Mouse (Mus musculus): ENCODE measurements around the gene Rnf144a.
"Not testable (repeated sequence)": the region's sequence is repeated elsewhere in the genome, so short reads cannot be mapped to it uniquely, and the experiment has no call there.

Rnf144a gene

DNA sequence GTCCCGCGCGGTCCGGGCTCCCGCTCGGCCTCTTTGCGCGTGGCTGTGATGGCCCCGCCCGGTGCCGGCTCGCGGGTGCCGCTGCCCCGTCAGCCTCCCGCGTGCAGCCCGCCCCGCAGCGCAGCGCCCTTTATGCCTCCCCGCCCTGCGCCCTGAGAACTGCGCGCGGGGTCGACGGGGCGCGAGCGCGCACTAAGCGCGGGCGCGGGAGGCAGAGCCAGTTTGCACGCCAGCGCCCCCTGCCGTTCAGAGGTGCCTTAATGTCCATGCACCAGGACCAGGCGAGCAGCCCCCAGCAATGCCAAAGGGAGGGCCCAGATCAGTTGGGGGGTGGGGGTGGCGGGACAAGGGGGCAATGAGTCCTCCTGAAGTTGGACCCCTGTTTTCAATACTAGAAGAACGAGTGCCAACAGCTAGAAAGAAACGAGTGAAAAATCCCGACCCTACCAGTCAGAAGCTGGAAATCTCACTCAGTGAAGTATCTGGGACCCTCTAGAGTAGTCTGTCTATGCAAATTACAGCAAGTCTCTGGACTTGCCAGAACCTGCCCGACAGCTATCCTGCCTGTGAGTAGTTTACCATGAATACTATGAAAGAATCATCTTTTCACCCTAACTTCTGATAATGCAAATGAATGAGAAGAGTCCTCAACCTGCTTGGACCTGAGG, at the start of gene Rnf144a:
Rnf144a (minus strand) TSS at position 151 of the 668 bp plus-strand sequence.
- peak; percentile 54 for DNase-seq (ENCODE audit: low read depth, low spot score)

DNA sequence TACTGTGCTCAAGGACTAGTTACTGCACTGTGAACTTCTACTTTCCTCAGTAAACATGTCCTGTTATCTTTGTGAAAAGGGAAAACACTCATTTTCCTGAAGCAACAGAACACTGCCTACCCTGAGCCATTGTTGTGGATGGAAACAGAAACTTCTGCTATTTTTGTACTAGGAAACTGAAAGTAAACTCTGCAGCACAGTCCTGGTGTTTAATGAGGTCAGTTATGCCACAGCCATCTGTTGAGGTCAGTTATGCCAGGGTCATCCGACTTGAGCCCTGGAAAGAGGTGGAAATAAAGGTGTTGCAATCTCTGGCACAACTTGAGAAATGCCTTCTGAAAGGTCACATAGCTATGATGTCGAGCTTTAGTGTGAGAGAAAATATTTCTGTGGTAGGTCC, 45.0 kb upstream of the Rnf144a start:
- DNase-seq (ENCODE audit: low read depth, low spot score), result peak; percentile 48

DNA sequence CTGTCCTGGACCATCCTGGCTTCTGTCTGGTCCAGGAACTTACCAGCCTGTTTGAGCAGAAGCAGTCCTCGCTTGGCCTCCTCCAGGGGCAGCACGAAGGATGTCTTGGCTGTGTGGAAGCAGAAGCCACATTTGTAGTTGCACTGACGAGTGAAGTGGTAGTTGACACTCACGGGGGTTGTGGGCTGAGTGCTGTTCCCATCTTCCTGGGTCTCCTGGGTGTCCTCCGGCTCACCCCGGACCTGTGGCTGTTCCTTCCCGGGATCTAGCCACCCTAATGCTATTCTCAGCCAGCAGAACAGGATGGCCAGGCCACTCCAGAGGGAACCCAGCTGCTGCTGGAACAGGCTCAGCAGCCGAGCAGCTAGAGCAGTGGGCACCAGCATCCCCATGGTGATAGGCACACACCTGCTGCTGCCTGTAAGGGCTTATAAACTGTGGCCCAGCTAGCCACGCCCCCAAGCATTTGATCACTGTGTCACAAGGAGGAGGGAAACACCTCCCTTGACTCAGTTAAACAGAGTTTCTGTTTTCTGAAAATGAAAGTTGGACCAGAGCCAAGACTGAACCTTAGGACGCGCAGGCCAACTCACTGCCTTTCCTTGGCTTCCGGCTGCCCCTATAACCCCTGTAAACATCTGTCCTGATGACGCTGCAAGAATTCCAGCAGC, 41.1 kb upstream of the Rnf144a start, which contains the start of gene Rsad2:
Rsad2 (minus strand) TSS at position 425 of the 671 bp plus-strand sequence.
- DNase-seq (ENCODE audit: low read depth, low spot score), result peak; percentile 73

DNA sequence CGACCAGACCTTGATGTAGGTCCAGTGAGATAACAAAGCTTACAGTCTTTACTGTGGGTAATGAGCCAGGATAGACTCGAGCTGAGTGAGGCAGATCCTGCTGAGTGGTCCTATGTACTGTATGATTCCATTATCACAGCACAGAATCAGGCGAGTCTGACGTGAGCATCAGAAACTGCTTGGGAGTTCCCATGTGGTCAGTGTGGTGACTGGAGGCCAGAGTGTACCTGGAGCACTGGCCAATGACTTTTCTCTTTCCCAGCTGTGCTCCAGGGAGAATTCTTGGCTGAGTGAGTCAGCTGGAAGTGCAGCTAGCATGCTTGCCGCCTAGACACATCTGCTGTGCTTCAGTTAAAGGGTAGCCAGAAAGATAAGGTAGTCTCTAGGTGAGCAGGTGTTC, 39.6 kb upstream of the Rnf144a start:
- no peak for DNase-seq (ENCODE audit: low read depth, low spot score)

DNA sequence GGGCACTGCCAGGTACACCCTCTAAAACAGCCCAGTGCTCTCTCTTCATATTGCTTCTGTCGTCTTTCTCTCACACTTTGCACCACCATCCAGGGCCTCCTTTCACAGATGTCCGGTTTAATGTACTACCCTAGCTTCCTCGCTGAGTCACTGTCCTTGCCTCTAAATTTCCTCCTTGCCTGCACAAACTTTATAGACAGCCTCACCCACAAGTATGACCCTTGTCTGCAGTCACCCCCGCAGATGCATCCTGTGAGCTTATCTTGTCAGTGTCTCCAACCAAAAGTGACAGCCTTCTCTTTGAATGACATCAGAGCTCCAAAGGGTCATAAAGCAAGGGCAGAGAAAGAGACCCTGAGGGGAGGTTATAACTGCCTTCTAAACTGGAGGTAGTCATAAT, 37.9 kb upstream of the Rnf144a start:
- no peak for DNase-seq (ENCODE audit: low read depth, low spot score)

DNA sequence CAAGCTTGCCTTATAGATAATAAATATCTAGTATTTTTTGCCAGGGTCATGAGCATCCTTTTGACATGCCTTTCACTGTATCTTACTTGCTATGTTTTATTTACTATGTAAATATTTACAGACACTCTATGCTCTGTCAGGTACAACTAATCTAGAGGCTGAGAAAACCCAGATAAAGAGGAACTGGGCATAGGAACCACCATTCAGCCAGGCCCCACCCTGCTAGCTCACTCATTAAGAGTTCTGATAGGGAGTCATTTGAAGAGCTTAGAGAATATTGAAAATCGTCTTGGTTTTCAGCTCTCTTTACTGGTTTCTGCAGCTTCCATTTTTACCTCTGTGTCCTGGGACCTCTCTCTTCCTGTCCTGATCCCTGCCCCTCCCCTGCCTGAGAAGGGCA, 36.1 kb upstream of the Rnf144a start:
- no peak for DNase-seq (ENCODE audit: low read depth, low spot score)

DNA sequence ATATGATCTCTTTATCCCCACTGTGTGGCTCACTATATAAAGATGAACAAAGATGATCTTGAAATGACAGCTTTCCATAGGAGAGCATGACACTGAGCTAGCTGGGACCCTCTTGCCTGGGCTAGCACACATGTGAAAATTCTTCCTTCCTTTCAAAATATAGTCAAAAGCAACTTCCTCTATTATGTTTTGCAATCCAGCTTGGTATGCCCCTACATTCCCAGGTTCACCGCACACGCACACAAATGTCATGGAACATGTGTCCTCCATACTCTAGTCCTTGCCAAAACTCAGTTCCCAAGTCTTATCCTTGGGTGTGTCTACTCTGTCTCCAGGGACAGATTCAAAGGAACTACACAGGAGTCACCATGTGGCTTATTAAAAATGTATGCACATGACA, 34.4 kb upstream of the Rnf144a start:
- no peak for DNase-seq (ENCODE audit: low read depth, low spot score)

DNA sequence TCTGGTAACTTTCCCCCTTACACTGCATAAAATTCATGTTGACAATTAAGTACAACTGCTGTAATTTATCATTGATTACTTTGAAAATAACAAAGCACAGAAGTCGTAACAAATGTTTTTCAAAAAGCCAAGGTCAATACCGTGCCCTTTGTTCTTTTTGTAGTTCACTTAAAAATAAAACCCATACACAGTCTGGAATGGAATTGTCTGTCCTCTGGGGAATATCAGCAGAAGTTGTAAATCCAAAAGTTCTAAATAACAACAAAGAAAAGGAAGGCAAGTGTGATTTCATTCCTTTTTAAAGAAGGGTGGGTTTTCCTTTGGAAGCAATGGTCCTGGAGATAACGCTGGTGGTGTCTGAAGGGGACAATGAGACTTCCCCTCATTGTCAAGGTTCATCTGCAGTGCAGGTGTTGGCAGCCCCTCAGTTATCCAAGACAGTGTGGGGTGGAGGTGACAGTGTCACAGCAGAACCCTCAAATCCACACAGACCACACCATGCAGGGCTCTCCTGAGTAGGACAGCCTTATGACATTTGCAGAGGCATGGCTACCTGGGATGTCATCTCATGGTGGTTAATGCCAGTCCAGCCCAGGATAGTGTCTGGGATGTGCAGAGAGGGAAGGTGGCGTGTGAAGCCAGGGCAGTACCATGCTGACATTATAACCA, 31.5 kb upstream of the Rnf144a start:
- DNase-seq (ENCODE audit: low read depth, low spot score), result no peak

DNA sequence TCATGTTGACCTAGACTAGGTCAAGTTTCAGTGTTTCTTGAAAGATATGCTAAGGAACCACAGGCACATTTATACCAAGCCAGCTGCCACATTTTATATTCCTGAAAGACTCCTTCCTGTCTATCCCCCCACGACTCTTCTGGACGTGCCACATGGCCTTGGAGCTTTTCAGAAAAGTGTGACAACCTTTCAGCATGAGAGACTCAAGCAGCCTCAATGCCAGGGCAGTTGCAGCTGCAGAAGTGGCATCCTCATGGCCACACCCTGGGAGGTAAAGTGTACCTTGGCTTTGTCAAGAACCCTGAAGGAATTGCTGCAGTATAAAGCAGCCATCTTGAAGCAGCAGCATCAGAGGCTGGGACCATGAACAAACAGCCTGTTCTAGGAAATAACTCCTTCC, 29.5 kb upstream of the Rnf144a start:
- DNase-seq (ENCODE audit: low read depth, low spot score), result no peak

DNA sequence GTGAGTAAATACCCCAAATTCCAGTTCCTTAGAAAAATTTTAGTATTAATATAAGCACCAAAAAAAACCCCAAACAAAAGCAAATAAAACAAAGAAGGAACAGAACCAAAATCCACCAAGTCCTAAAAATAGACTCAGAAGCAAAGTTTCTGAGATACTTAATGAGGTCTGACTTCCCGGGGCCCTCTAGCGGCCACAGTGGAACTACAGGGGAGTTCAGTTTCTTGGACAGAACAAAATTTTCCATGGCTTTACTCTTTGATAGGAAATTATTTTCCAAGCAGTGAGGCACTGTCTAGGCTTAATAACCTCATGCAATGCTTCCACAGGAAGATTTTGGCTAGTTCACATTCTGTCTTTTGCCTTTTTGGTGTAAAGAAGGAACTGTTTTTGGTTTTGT, 29.0 kb upstream of the Rnf144a start:
- peak; percentile 34 for DNase-seq (ENCODE audit: low read depth, low spot score)

DNA sequence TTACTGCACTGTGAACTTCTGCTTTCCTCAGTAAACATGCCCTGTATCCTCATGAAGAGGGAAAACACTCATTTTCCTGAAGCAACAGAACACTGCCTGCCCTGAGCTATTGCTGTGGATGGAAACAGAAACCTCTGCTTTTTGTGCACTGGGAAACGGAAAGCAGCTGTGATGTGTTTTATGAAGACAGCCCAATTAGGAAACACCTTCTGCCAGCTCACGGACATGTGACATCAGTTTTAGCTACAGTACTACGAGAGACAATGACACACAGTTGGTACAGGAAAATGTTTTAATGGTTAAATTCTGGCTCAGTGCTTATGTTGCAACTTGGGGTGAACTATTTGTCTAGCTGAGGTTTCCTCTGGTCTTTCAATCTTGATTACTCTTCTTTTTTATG, 24.3 kb upstream of the Rnf144a start:
- no peak for DNase-seq (ENCODE audit: low read depth, low spot score)

DNA sequence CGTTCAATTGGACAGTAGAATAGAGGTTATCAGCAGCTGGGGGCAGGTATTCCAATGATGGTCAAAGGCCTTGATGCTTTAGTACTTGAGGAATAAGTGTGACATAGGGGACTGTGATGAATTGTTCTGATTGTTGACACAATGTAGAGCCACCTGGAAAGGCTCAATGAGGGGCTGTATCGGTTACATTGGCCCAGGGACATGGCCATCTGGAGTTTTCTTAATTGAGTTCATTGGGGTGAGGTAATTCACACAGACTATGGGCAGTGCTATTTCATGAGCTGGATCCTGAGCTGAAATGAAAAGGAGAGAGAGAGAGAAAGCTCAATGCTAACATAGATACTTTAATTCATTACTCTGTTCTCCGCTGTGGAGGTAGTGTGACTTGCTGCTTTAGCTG, 22.9 kb upstream of the Rnf144a start:
- DNase-seq (ENCODE audit: low read depth, low spot score), result no peak

DNA sequence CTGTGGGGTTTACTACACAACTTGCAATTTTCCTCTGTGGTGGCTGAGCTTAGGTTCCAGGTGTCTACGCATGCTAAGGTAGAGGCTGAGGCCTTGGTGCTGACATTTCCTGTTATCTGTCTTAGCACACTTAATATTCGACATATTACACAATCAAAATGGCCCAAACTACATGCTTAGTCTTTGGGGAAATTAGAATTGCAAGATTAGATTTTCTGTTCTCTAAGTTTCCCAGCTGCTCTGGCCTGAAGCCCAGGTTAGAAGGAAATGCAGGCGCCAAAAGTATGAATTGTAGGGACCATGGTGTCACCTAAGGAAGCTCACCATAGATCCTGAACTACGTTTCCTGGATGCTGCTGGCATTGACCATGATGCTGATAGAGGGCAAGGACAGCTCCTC, 21.3 kb upstream of the Rnf144a start:
- peak; percentile 44 for DNase-seq (ENCODE audit: low read depth, low spot score)

DNA sequence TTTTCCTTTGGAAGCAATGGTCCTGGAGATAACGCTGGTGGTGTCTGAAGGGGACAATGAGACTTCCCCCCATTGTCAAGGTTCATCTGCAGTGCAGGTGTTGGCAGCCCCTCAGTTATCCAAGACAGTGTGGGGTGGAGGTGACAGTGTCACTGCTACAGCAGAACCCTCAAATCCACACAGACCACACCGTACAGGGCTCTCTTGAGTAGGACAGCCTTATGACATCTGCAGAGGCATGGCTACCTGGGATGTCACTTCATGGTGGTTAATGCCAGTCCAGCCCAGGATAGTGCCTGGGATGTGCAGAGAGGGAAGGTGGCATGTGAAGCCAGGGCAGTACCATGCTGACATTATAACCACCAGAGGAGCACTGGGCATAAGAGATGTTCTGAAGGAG, 13.7 kb upstream of the Rnf144a start:
- DNase-seq (ENCODE audit: low read depth, low spot score), result not testable (repeated sequence)

DNA sequence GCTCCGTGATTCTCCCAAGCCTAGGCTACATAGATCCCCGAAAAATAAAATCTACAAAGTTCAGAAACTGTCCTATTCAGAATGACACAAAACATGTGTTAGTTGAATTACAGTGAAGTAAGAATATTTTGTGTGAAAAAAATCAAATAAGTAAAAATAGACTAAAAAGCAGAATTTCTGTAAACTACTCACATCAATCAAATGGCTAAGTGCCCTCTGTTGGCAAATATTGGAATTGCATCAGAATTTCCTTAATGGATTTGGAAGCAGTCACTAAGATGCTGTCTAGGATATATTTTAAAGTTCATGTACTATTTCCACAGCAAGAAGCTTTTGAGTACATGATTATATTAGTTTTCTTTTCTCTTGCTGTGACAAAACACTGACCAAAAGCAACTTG, 9.8 kb upstream of the Rnf144a start:
- no peak for DNase-seq (ENCODE audit: low read depth, low spot score)

DNA sequence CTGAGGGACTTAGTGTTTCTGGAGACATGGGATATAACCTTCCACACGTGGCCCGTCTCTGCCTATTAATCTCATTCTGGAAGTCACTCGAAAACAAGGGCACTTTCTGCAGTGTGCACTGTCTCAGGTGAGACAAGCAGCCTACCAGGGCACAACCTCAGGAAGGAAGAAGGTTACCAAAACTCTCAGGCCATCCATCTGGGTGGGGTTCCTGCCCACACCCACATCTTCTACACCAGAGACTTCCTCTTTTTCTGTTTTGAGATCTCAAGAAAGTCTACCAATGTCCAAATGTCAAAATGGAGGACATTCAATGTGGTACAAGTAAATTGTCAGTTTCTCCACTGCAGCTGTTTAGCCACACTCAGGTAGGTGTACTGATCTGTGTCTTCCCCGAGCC, 3.3 kb upstream of the Rnf144a start:
- no peak for DNase-seq (ENCODE audit: low read depth, low spot score)

DNA sequence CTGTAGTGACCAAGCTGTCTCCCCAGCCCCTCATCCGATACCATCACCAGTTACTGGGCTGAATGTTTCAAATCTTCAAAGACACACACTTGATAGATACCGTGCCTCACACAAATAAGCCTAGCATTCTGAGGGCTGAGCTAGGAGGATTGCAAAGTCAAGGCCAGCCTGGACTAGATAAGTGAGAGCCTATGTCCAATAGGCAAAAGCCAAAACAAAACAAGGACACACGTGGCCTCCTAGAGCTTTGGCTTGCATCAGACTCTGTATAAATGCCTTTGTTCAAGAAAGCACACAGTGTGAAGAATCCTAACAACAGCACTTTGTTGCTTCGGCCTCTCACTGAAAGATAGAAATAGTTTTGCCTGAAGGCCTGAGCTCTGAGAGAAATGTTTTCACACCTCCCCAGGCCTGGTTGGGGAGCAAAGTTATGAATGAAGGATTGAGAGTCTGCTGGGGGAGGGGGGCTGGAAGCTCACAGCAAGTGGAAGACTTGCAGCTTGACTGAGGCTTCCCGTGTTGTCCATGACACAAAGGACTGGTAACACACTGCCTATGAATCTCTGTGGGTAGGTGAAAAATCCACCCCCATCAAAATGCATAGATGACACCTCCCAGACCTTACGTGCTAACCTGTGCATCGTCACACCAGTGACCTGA, 1.7 kb upstream of the Rnf144a start:
- DNase-seq (ENCODE audit: low read depth, low spot score), result no peak

DNA sequence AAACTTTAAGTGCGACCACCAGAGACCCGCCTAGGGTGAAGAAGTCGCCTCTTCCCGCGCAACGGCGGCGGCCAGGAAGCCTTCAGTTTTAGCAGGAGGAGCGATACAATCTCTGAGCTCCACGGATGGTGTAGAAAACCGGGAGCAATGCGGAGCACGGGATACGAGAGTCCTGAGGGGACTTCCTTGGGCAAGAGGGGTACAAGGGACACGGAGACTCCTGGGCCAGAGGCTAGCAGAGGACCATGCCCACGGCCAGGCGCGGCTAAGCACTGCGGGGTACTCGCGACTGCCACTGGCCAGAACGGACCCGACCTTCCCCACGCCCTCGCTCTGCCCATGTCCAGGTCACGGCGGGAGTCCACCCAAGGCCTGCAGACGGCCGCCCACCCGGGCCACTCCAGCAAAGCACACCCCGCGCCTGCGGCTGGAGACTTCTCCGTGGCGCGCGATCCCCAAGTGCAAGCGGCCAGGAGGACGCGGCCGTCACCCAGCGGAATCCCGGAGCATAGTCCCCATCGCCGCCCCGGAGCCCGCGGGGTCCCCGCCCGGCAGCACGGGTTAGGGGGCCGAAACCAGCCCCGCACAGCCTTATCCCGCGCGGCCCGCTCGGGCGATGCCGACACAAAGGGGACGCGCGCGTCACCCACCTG, 477 bp downstream of the Rnf144a start:
- DNase-seq (ENCODE audit: low read depth, low spot score), result no peak

DNA sequence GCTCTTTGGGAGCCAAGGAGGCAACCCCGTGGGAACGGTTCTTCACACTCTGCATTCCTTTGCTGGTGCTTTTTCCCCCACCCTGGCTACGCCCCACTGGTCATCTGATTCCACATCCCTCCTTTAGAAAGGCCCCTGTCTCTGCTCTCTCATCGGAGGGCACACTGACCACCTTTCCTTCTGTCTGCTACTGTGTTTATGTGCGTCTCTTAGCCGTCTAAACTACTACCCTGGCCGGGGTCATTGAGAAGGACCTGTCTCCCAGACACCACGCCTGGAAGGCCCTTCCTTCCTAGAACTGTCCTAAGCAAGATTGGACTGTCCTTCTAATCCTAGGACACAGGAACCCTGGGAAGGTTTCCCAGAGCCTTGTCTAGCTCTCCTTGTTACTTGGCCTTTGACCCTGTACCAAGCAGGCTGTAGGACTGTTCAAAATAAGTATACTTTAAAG, 1.1 kb downstream of the Rnf144a start:
- no peak for DNase-seq (ENCODE audit: low read depth, low spot score)

DNA sequence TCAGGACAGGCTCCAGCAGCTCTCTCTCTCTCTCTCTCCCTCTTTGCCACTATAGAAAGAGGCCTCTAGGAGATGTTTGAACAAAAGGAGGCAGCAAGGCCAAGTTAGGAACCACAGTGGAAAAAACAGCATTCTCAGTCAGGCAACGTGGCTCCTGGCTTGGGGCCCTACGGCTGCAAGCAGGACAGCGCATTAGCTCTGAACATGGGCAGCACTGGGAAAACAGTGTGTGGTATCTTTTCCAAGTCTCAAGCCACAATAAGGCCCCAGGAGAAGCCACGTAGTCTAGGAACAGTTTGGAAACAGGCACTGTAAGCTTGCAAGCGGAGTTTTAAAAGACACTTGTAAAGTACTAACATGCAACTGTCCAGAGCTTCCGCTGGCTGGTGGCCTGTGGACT, 2.3 kb downstream of the Rnf144a start:
- peak; percentile 40 for DNase-seq (ENCODE audit: low read depth, low spot score)

DNA sequence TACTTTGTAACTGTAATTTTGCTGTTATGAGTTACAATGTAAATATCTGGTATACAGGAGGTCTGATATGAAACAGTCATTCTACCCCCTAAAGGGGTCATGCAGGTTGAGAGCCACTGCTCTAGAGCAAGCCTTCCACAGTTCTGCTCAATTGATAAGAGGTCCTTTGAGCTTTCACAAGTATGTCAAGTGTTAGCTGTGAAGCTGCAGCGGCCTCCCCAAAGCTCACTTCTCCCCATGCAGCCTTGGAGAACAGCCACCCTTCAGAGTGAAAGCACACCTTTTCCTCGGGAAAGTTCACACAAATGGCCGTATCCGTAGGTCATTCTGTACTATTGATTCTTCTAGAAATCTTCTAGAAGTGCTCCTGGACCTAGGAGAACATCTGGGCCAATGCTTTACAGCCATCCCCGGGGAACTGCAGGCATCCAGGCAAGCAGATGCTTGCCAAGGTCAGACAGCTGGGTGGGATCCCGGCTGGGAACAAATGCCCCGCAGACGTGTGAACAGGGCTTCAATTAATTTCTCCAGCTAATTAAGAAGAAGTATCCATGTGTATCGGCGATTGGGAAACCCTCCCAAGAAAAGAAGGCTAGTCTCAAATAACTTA, 3.1 kb downstream of the Rnf144a start:
- no peak for DNase-seq (ENCODE audit: low read depth, low spot score)
